In the genomic region with DNA sequence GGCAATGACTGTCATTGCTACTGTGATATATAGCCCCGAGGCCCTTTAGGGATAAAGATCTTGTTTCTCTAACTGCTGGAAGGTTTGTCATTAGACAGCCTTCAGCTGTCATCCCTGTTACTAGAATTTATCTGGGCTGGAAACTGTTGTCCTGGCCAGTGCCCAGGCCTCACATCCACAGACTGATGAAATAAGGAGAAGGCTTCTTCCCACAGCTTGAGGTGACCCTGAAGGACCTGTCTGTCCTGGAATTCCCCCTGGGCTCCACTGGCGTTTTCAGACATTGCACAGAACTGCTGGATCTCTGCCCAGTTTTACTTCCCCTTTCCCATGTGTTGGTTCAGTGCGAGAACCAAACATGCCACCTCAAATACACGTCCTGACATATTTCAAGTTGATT, we compare ENCODE assay signal across 9 mouse cellular contexts.
DNase-seq lines count a peak whose midpoint lies in the region; ATAC-seq and TF ChIP-seq lines count a peak whose summit lies in the region.
"Had no signal": no experiment of that assay in that cellular context is flagged by ENCODE, and none has a peak within 500 bp of the region (broad histone marks: within the 10 kb centered on the region; RNA-seq: fewer than 3 reads in every experiment).

No protein-coding gene starts in this region.

- H3K27me3 ChIP-seq in liver, adult 2 months (ENCODE audit: control insufficient read depth, insufficient read depth, low read length): no peaks in the 10 kb centered on the region
- no peaks in the 10 kb centered on the region for H3K27me3 ChIP-seq in liver, embryonic 11.5 days (replicated peaks; ENCODE audit: control insufficient read depth, insufficient read depth, low read length)
- no peaks in the 10 kb centered on the region for H3K27me3 ChIP-seq in heart, embryonic 15.5 days
- H3K27me3 ChIP-seq: forebrain, embryonic 12.5 days had no signal

- no peak for TF ChIP-seq POLR2A in liver, adult 2 months (IDR thresholded peaks at IDR 0.05; ENCODE audit: extremely low read depth, insufficient read depth, low read length)

- 34% methylated on average over 4 of the region's 4 CpGs for WGBS in liver, adult 2 months
- WGBS in liver, embryonic 11.5 days: 67% methylated on average over 4 of the region's 4 CpGs
- WGBS in heart, embryonic 15.5 days: 7% methylated on average over 4 of the region's 4 CpGs

- H3K4me3 ChIP-seq in liver, adult 2 months (ENCODE audit: insufficient read depth, low read depth, low read length): no peak overlapping the region
- H3K4me3 ChIP-seq in liver, embryonic 11.5 days (ENCODE audit: low read depth, low read length): no peak overlapping the region
- no peak overlapping the region for H3K4me3 ChIP-seq in heart, embryonic 15.5 days
- H3K4me3 ChIP-seq: forebrain, embryonic 12.5 days had no signal

- H3K9ac ChIP-seq in liver, adult 2 months (ENCODE audit: low read depth, low read length): no peak overlapping the region
- no peak overlapping the region for H3K9ac ChIP-seq in liver, embryonic 11.5 days (ENCODE audit: low read depth, low read length)
- no peak overlapping the region for H3K9ac ChIP-seq in heart, embryonic 15.5 days
- H3K9ac ChIP-seq: forebrain, embryonic 12.5 days had no signal

- no peaks in the 10 kb centered on the region for H3K79me2 ChIP-seq in liver, adult 2 months (ENCODE audit: control insufficient read depth, insufficient read depth, low read length)

- H3K27ac ChIP-seq in liver, adult 2 months (replicated peaks; ENCODE audit: insufficient read depth, low read depth, low read length): no peak overlapping the region
- H3K27ac ChIP-seq in liver, embryonic 11.5 days (ENCODE audit: low read depth, low read length): no peak overlapping the region
- no peak overlapping the region for H3K27ac ChIP-seq in heart, embryonic 15.5 days
- H3K27ac ChIP-seq: forebrain, embryonic 12.5 days had no signal

- ATAC-seq in cerebellum, adult (ENCODE audit: insufficient number of reproducible peaks, low FRiP score, low TSS enrichment): peak; percentile 26; the same call in 1 of the 2 replicates
- no peak for ATAC-seq in liver, embryonic 11.5 days (replicated peaks; ENCODE audit: low FRiP score)
- peak; percentile 72 for ATAC-seq in heart, embryonic 15.5 days (replicated peaks; ENCODE audit: insufficient number of reproducible peaks, insufficient read depth, low FRiP score, low read depth)
- no peak for ATAC-seq in erythroblast, adult 5-6 weeks (replicated peaks; ENCODE audit: low FRiP score, poor library complexity, severe bottlenecking)

- no peaks in the 10 kb centered on the region for H3K4me1 ChIP-seq in liver, adult 2 months (ENCODE audit: control insufficient read depth, insufficient read depth, low read length)
- H3K4me1 ChIP-seq in liver, embryonic 11.5 days (replicated peaks; ENCODE audit: control insufficient read depth, insufficient read depth, low read length): no peaks in the 10 kb centered on the region
- H3K4me1 ChIP-seq in heart, embryonic 15.5 days (replicated peaks): peaks cover 3% of the 10 kb centered on the region; the same call in 1 of the 2 replicates
- H3K4me1 ChIP-seq: forebrain, embryonic 12.5 days had no signal

- DNase-seq in cerebellum, postnatal 36 days: no peak
- DNase-seq in liver, adult 2 months (ENCODE audit: extremely low read depth, low read depth, low spot score): peak; percentile 13
- DNase-seq in liver, embryonic 11.5 days (ENCODE audit: low spot score): no peak
- peak; percentile 28 for DNase-seq in lung, postnatal 25 days (ENCODE audit: low spot score)
- no peak for DNase-seq in testis, postnatal 10 days (ENCODE audit: low spot score)

- H3K4me2 ChIP-seq in liver, embryonic 11.5 days: no peak overlapping the region
- H3K4me2 ChIP-seq in heart, embryonic 15.5 days: no peak overlapping the region
- H3K4me2 ChIP-seq: forebrain, embryonic 12.5 days had no signal

- H3K36me3 ChIP-seq in liver, adult 2 months (ENCODE audit: control insufficient read depth, insufficient read depth, low read length): no peaks in the 10 kb centered on the region
- no peaks in the 10 kb centered on the region for H3K36me3 ChIP-seq in liver, embryonic 11.5 days (ENCODE audit: control insufficient read depth, insufficient read depth, low read length)
- no peaks in the 10 kb centered on the region for H3K36me3 ChIP-seq in heart, embryonic 15.5 days
- H3K36me3 ChIP-seq: forebrain, embryonic 12.5 days had no signal

- no peaks in the 10 kb centered on the region for H3K9me3 ChIP-seq in liver, embryonic 11.5 days (ENCODE audit: control insufficient read depth, low read length)
- no peaks in the 10 kb centered on the region for H3K9me3 ChIP-seq in heart, embryonic 15.5 days (replicated peaks)
- H3K9me3 ChIP-seq: forebrain, embryonic 12.5 days had no signal

- no peak for TF ChIP-seq CTCF in liver, adult 2 months (IDR thresholded peaks at IDR 0.05; ENCODE audit: low read depth, low read length)

Comparison
In these comparisons a context has a peak if more than half of its experiments do, and no peak if none do; other contexts are left out.
1. DNase-seq: peak in liver, adult 2 months (single experiment) and lung, postnatal 25 days (single experiment); none in cerebellum, postnatal 36 days (0 of 2), liver, embryonic 11.5 days (single experiment) and testis, postnatal 10 days (single experiment).
2. ATAC-seq: peak in cerebellum, adult (single experiment) and heart, embryonic 15.5 days (single experiment); none in liver, embryonic 11.5 days (single experiment) and erythroblast, adult 5-6 weeks (single experiment).